Mouse (Mus musculus): Measurements from ENCODE around the gene Tekt3. TPM values are rescaled to one million over a fixed set of nuclear protein-coding genes. Genes with fewer than 3 reads are reported as not detected.

The Tekt3 gene
- polyA plus RNA-seq (2017; shearing (Covaris generic)), result not detected

DNA sequence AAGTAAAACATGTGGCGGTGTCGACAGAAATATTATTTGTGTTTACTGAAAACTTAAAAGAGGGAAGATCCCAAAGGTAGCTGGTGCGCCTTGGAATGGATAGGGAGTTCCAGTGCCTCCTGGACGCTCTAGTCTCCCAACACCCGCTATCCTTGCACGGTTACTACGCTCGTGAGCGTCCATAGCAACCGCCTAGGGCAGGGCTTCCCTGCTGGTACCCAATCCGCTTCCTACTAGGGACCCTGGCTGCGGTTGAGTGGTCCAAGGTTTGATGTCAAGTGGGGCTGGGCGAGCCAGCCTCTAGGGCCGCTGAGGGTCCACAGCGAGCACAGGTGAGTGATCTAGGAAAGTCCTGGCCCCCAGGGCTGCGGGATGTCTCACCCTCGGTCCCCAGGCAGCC lies at the start of gene Tekt3:
Gene Tekt3 (plus strand): TSS at position 209 of the 400 bp plus-strand sequence.

DNA sequence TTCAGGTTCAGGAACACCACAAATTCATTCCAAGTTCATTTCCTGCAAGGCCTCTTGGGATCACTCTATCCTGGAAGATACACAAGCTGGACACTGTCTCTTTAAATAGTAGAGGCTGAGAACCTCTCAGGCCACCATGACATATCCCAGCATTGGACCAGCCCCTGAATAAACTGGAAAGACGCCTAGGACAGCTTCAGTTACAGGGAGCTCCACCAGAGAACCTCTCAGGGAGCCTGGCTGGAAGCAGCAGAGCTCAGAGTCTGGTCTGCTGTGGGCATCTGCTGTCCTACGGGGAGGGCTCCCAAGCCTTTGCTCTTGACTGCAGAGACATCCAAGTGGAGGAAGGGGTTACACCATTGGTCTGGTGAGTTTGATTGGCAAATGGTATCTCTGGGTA lies 67.3 kb downstream of the Tekt3 start, which contains the start of gene Pmp22:
Gene Pmp22 (plus strand): TSS at position 199 of the 400 bp plus-strand sequence.

Other genes starting within 250 kb of the Tekt3 start
- 4.0 TPM for gene Trim16, start 241.4 kb upstream of the Tekt3 start, polyA plus RNA-seq (2017; shearing (Covaris generic))
- gene Fbxw10, start 214.6 kb upstream of the Tekt3 start, polyA plus RNA-seq (2017; shearing (Covaris generic)), result 5.0 TPM
- gene Tvp23b, start 182.2 kb upstream of the Tekt3 start, polyA plus RNA-seq (2017; shearing (Covaris generic)), result 59.5 TPM
- gene Cdrt4, start 110.5 kb upstream of the Tekt3 start, polyA plus RNA-seq (2017; shearing (Covaris generic)), result not detected
- not detected for gene Pmp22, start 67.3 kb downstream of the Tekt3 start, polyA plus RNA-seq (2017; shearing (Covaris generic))

Data from inflammation-experienced regulatory T-cells, adult 16 weeks (primary cell).